Mouse (Mus musculus): Measurements from ENCODE around the gene Hoxa7. TPM values are rescaled to one million over a fixed set of nuclear protein-coding genes. Genes with fewer than 3 reads are reported as not detected.

The Hoxa7 gene
- polyA plus RNA-seq (2012; rRNA removed) (15.8 and 17.0 TPM in 2 replicates), polyA plus RNA-seq (2014; fragmentation: Nextera tagmentation; extraction: Ambion mirVana) (8.9 and 10.1 TPM in 2 replicates)

DNA sequence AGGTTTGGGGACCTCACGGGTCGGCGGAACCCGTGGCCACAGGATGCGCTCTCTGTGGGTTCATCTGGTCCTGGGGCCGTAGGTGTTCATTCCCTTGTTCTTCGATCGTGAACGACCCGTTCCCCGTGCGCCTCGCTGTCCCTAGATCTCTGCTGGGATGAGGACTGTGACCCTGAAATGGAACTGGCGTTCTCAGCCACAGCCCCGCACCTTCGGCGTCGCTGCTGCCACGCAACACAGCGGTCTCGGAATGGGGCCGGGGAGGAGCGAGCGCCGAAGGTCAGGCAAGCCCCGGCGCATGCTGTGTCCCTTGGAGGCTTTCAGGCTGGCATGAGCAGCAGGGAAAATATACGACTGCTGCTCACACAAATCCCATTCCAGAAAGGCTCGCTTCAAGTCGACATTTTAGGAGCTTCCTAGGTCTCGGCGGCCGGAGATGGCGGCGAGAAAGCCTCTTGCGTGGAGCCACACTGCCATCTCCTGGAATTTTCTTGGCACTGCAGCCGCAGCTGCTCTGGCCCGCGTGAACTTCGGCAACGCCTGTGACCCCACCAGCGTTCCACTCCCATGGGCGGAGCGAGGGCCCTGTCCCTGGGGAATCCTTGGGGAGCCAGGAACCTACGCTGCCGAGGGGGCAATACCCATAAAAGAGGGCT, at the start of gene Hoxa7:
Gene Hoxa7 (minus strand): TSS at position 518 of the 656 bp plus-strand sequence.
- peak; percentile 29; the same call in 1 of the 2 replicates for TF ChIP-seq POLR2A (IDR thresholded peaks at IDR 0.05; ENCODE audit: borderline replicate concordance, extremely low read depth, insufficient read depth, insufficient read length)
- H3K4me2 ChIP-seq (replicated peaks; ENCODE audit: low read depth, low read length, severe bottlenecking) = peak within 1 kb of the TSS; percentile 96
- H3K27ac ChIP-seq (replicated peaks; ENCODE audit: low read depth, low read length) = peak within 1 kb of the TSS; percentile 95
- peaks cover 5% of the 10 kb centered on the region; the same call in 1 of the 2 replicates for H3K27me3 ChIP-seq (ENCODE audit: control insufficient read depth, insufficient read depth, low read length)
- peaks cover 26% of the 10 kb centered on the region for H3K36me3 ChIP-seq (ENCODE audit: control insufficient read depth, insufficient read depth, low read length)
- peaks cover 29% of the 10 kb centered on the region for H3K4me1 ChIP-seq (ENCODE audit: control insufficient read depth, insufficient read depth, low read length)
- H3K9me3 ChIP-seq (ENCODE audit: control insufficient read depth, low read length) = no peaks in the 10 kb centered on the region
- peak; percentile 23 for ATAC-seq (ENCODE audit: low FRiP score, low read depth)
- peak; percentile 89 for DNase-seq (ENCODE audit: low spot score)
- peak within 1 kb of the TSS; percentile 90 for H3K4me3 ChIP-seq (replicated peaks; ENCODE audit: low read length)
- H3K9ac ChIP-seq (ENCODE audit: low read depth, low read length, severe bottlenecking) = peak within 1 kb of the TSS; percentile 100
- WGBS = under 1% methylated on average over 46 of the region's 46 CpGs

DNA sequence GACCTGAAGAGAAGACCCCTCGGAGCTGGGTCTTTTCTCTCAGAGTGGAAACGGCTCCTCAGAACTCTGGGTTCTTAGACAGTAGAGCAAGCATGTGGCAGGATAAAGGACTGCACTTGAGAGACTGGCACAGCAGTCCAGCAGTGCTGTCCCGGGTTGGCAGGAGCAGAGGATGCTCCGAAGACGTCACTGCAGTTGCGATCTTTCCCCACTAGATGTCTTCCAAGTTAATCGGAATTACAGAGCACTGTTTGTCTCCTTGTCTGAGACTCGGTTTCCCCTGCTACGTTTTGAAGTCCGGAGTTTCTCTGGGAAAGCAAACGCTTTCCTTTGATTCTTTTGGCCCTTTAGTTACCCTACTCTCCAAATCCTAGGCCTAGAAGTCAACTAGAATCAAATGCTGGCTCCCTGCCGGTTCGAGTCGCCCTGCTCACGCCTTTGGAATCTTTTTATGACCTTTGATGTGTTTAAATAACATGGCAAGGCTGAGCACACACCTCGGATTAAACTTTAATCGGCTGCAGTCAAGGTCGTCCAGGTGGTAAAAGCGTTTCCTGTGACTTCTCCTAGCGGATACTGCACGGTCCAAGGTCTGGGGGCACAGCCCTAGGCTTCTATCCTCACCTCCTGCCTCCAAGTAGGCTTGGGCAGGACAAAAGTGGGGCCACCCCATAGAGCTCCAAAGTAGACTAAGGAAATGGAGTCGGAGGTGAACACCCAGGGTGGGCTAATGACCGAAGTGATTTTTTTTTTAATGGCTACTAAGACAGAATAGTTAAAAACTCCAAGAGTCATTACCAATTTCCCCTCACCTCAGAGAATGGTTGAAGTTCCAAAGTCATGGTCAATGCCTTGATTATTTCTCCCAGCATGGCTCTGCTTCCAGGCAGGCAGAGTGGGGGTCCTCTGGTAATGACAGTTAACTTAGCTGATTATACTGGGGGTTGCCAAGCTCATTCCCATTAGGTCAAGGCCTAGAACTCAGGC, 49.1 kb upstream of the Hoxa7 start:
- Histone ChIP-seq H3K27ac (replicated peaks; ENCODE audit: low read depth, low read length) (no peak overlapping the region), H3K4me2 (replicated peaks; ENCODE audit: low read depth, low read length, severe bottlenecking) (peak overlapping the region; percentile 26; the same call in 1 of the 2 replicates)
- ATAC-seq (ENCODE audit: low FRiP score, low read depth) = peak; percentile 51; the same call in 1 of the 2 replicates

GRCm38 (mm10) chr6:52268756-52269155, 47.1 kb upstream of the Hoxa7 start:
- Histone ChIP-seq H3K27me3 (ENCODE audit: control insufficient read depth, insufficient read depth, low read length) (peaks cover 48% of the 10 kb centered on the region), H3K4me1 (ENCODE audit: control insufficient read depth, insufficient read depth, low read length) (peaks cover 26% of the 10 kb centered on the region), H3K9me3 (ENCODE audit: control insufficient read depth, low read length) (no peaks in the 10 kb centered on the region), H3K27ac (replicated peaks; ENCODE audit: low read depth, low read length) (no peak overlapping the region), H3K36me3 (ENCODE audit: control insufficient read depth, insufficient read depth, low read length) (no peaks in the 10 kb centered on the region), H3K4me3 (replicated peaks; ENCODE audit: low read length) (no peak overlapping the region), H3K9ac (ENCODE audit: low read depth, low read length, severe bottlenecking) (no peak overlapping the region), H3K4me2 (replicated peaks; ENCODE audit: low read depth, low read length, severe bottlenecking) (no peak overlapping the region)
- WGBS = 20% methylated on average over 3 of the region's 3 CpGs
- DNase-seq (ENCODE audit: low spot score) = no peak
- no peak for TF ChIP-seq POLR2A (IDR thresholded peaks at IDR 0.05; ENCODE audit: borderline replicate concordance, extremely low read depth, insufficient read depth, insufficient read length)
- no peak for ATAC-seq (ENCODE audit: low FRiP score, low read depth)

More for the DNA sequence above, 49.1 kb upstream of the Hoxa7 start:
- Histone ChIP-seq H3K9me3 (ENCODE audit: control insufficient read depth, low read length) (no peaks in the 10 kb centered on the region), H3K9ac (ENCODE audit: low read depth, low read length, severe bottlenecking) (0 out of 2 replicates have a peak overlapping the region, but pooled peaks have one; percentile 16), H3K36me3 (ENCODE audit: control insufficient read depth, insufficient read depth, low read length) (no peaks in the 10 kb centered on the region), H3K4me3 (replicated peaks; ENCODE audit: low read length) (0 out of 2 replicates have a peak overlapping the region, but pooled peaks have one; percentile 2), H3K27me3 (ENCODE audit: control insufficient read depth, insufficient read depth, low read length) (peaks cover 60% of the 10 kb centered on the region), H3K4me1 (ENCODE audit: control insufficient read depth, insufficient read depth, low read length) (peaks cover 35% of the 10 kb centered on the region)
- DNase-seq (ENCODE audit: low spot score) = peak; percentile 86
- TF ChIP-seq POLR2A (IDR thresholded peaks at IDR 0.05; ENCODE audit: borderline replicate concordance, extremely low read depth, insufficient read depth, insufficient read length) = no peak
- WGBS = 5% methylated on average over 23 of the region's 23 CpGs

DNA sequence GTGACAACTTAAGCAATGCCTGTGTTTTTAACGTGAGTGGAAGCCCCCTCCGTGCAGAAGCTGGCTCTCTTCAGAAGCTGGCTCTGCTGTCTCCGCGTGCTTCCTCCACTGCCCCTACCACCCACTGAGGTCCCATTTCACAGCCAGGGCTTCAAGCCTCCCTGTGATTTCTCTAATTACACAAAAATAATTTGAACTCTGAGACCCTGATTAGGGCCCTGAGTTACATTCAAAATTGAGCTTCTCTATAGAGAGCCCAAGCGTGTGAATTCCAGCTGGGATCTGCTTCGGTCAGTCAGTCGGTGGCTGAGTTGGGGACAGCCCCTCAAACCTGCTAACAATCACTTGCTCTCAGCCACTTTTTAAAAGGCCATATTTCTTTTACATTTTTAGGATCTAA, 46.7 kb upstream of the Hoxa7 start:
- TF ChIP-seq POLR2A (IDR thresholded peaks at IDR 0.05; ENCODE audit: borderline replicate concordance, extremely low read depth, insufficient read depth, insufficient read length) = no peak
- Histone ChIP-seq H3K9ac (ENCODE audit: low read depth, low read length, severe bottlenecking) (no peak overlapping the region), H3K36me3 (ENCODE audit: control insufficient read depth, insufficient read depth, low read length) (no peaks in the 10 kb centered on the region), H3K27ac (replicated peaks; ENCODE audit: low read depth, low read length) (no peak overlapping the region), H3K4me1 (ENCODE audit: control insufficient read depth, insufficient read depth, low read length) (peaks cover 22% of the 10 kb centered on the region), H3K4me2 (replicated peaks; ENCODE audit: low read depth, low read length, severe bottlenecking) (peak overlapping the region; percentile 22; the same call in 1 of the 2 replicates), H3K4me3 (replicated peaks; ENCODE audit: low read length) (no peak overlapping the region), H3K9me3 (ENCODE audit: control insufficient read depth, low read length) (no peaks in the 10 kb centered on the region), H3K27me3 (ENCODE audit: control insufficient read depth, insufficient read depth, low read length) (peaks cover 44% of the 10 kb centered on the region)
- DNase-seq (ENCODE audit: low spot score) (peak; percentile 7), ATAC-seq (ENCODE audit: low FRiP score, low read depth) (no peak)
- WGBS = 16% methylated on average over 7 of the region's 7 CpGs

- no peak overlapping the region for H3K9ac ChIP-seq (ENCODE audit: low read depth, low read length, severe bottlenecking)
- DNase-seq (ENCODE audit: low spot score) (peak; percentile 2), ATAC-seq (ENCODE audit: low FRiP score, low read depth) (no peak)
- H3K4me3 ChIP-seq (replicated peaks; ENCODE audit: low read length) = no peak overlapping the region
- peaks cover 44% of the 10 kb centered on the region for H3K27me3 ChIP-seq (ENCODE audit: control insufficient read depth, insufficient read depth, low read length)
- TF ChIP-seq POLR2A (IDR thresholded peaks at IDR 0.05; ENCODE audit: borderline replicate concordance, extremely low read depth, insufficient read depth, insufficient read length) = no peak
- H3K27ac ChIP-seq (replicated peaks; ENCODE audit: low read depth, low read length) = 0 out of 2 replicates have a peak overlapping the region, but pooled peaks have one; percentile 22
- H3K4me1 ChIP-seq (ENCODE audit: control insufficient read depth, insufficient read depth, low read length) = peaks cover 15% of the 10 kb centered on the region
- H3K36me3 ChIP-seq (ENCODE audit: control insufficient read depth, insufficient read depth, low read length) = no peaks in the 10 kb centered on the region
- no peaks in the 10 kb centered on the region for H3K9me3 ChIP-seq (ENCODE audit: control insufficient read depth, low read length)
- WGBS = 20% methylated on average over 3 of the region's 3 CpGs
- peak overlapping the region; percentile 22; the same call in 1 of the 2 replicates for H3K4me2 ChIP-seq (replicated peaks; ENCODE audit: low read depth, low read length, severe bottlenecking)
Observed at GRCm38 (mm10) chr6:52267691-52268090, 46.0 kb upstream of the Hoxa7 start.
